Mouse (Mus musculus) small intestine, adult 2 months (tissue): ENCODE results near the gene Ranbp17. TPM values are rescaled to one million over a fixed set of nuclear protein-coding genes. Genes with fewer than 3 reads are reported as not detected.

Source experiments
- H3K27ac ChIP-seq: fragments of 200-500 bp; 2 replicates; pipeline ENCODE4 v1.5.1; 2012; ENCODE audit warnings: low read depth, low read length, control low read depth, inconsistent platforms; ENCODE audit not compliant: insufficient read depth
- H3K27me3 ChIP-seq: fragments of 200-500 bp; 2 replicates; pipeline ENCODE4 v1.6.1; 2012; ENCODE audit warnings: mild to moderate bottlenecking, moderate library complexity, low read length, inconsistent platforms; ENCODE audit not compliant: control insufficient read depth, insufficient read depth
- H3K36me3 ChIP-seq: fragments of 200-500 bp; 2 replicates; pipeline ENCODE4 v1.6.1; 2012; ENCODE audit warnings: mild to moderate bottlenecking, low read length, control low read depth, inconsistent platforms; ENCODE audit not compliant: control insufficient read depth, insufficient read depth
- H3K4me1 ChIP-seq: fragments of 200-500 bp; 2 replicates; pipeline ENCODE4 v1.6.1; 2012; ENCODE audit warnings: low read length, inconsistent platforms, mixed read lengths; ENCODE audit not compliant: control insufficient read depth, insufficient read depth, insufficient read length
- H3K4me3 ChIP-seq: fragments of 200-500 bp; 2 replicates; pipeline ENCODE4 v1.5.1; 2012; ENCODE audit warnings: low read depth, mild to moderate bottlenecking, control low read depth, inconsistent platforms, low read length, moderate library complexity
- CTCF ChIP-seq: fragments of 200-500 bp; IDR thresholded peaks from 2 replicates; pipeline ENCODE4 v1.5.1; 2012; ENCODE audit warnings: low read depth, mild to moderate bottlenecking, control low read depth, inconsistent platforms, low read length, moderate library complexity, mixed read lengths; ENCODE audit not compliant: insufficient replicate concordance, insufficient read length; ENCODE audit errors: extremely low read depth
- POLR2A ChIP-seq: fragments of 200-500 bp; IDR thresholded peaks from 2 replicates; pipeline ENCODE4 v1.6.1; 2012; ENCODE audit warnings: low read depth, mild to moderate bottlenecking, control low read depth, inconsistent platforms, low read length, moderate library complexity
- WGBS: fragments of 180-500 bp; shearing (Covaris S2); methylation state at CpG from one replicate; pipeline ENCODE4 v1.1.7; 2018; 5-methylcytosine and 5-hydroxymethylcytosine counted together
- polyA plus RNA-seq: library from polyadenylated mRNA; depleted of rRNA; stranded (reverse); fragments of >200 nt; gene quantifications from 2 replicates; pipeline ENCODE4 v1.2.3, GENCODE M21; 2012

Ranbp17 gene
- polyA plus RNA-seq, 1 experiment = 0.13 TPM

DNA sequence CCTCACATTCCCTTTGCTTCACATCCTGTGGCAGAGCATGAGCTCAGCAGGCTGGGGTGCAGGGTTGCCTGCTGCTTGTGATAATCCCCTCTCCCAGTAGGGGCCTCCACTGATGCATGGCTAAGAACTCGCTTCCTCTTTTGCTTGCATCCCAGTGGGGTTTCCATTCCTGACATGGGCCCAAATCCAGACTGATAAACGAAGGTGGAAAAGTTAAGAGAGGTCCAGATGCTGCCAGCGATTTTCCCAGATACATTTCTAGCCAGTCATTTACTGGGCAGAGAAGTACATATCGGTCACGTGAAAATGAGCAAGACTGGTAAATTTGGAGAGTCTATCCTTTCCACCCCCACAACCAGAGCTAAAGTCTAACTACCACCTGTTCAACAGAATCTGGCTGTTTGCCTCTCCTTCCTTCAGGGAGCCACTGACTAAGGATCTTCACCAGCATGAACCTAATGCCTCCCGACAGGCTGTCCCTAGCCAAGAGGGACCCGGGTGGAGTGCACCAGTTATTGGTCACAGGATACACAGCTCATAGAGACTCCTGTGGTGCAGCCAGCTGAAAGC, 176.9 kb downstream of the Ranbp17 start:
- Histone ChIP-seq H3K27me3 (no peaks in the 10 kb centered on the region), H3K4me1 (no peaks in the 10 kb centered on the region), H3K36me3 (no peaks in the 10 kb centered on the region), H3K27ac (no peak overlapping the region), H3K4me3 (no peak overlapping the region)
- TF ChIP-seq POLR2A (no peak), CTCF (no peak)
- WGBS = 53% methylated on average over 7 of the region's 7 CpGs

DNA sequence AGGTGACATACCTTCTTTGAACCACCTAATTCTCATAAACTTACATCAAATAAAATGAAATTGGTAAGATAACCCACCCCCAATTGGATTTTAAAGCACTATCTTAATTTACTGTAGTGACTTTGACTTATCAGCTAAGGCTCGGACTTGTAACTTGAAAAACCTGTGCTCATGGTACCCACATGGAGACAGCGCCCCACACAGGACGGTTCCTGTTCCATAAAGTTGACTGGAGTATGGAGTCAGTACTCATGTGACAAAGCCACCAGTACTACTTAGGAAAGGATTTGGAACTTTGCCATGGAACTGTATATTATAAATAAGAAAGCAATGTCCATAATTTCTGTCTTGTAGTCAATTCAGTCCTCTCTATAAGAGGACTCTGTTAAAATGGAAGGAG, 177.9 kb downstream of the Ranbp17 start:
- 82% methylated on average over 3 of the region's 3 CpGs for WGBS
- no peak overlapping the region for H3K4me3 ChIP-seq
- H3K27ac ChIP-seq = no peak overlapping the region

DNA sequence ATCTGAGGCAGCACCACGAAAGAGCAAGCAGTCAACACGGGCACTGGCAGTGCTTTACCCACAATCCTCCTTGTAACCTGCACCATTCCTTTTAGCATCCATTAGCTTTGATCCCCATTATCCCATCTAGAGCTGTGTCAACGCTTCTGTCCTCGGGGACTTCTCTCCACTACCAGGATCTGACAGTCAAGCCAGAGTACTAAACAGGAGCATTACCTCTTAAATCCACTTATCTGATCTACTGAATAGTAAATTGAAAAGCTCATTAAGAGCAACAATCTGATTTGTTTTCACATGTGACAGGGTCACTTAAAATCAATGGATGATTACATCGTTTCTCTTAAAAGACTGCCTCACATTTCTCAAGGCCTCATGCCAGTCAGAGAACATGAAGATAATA, 181.4 kb downstream of the Ranbp17 start:
- WGBS = 53% methylated on average over 5 of the region's 5 CpGs
- Histone ChIP-seq H3K36me3 (no peaks in the 10 kb centered on the region), H3K27ac (no peak overlapping the region), H3K27me3 (no peaks in the 10 kb centered on the region), H3K4me1 (no peaks in the 10 kb centered on the region), H3K4me3 (no peak overlapping the region)
- TF ChIP-seq POLR2A = no peak
- TF ChIP-seq CTCF = no peak

More for the DNA sequence above, 177.9 kb downstream of the Ranbp17 start:
- H3K4me1 ChIP-seq = no peaks in the 10 kb centered on the region
- TF ChIP-seq POLR2A (no peak), CTCF (no peak)
- no peaks in the 10 kb centered on the region for H3K36me3 ChIP-seq
- H3K27me3 ChIP-seq = no peaks in the 10 kb centered on the region

- TF ChIP-seq CTCF (no peak), POLR2A (no peak)
- Histone ChIP-seq H3K36me3 (no peaks in the 10 kb centered on the region), H3K27me3 (no peaks in the 10 kb centered on the region), H3K4me3 (no peak overlapping the region), H3K27ac (no peak overlapping the region), H3K4me1 (no peaks in the 10 kb centered on the region)
- WGBS = 78% methylated on average over 7 of the region's 7 CpGs
These were observed 194.4 kb downstream of the Ranbp17 start for GRCm38 (mm10) chr11:33319006-33319611.

DNA sequence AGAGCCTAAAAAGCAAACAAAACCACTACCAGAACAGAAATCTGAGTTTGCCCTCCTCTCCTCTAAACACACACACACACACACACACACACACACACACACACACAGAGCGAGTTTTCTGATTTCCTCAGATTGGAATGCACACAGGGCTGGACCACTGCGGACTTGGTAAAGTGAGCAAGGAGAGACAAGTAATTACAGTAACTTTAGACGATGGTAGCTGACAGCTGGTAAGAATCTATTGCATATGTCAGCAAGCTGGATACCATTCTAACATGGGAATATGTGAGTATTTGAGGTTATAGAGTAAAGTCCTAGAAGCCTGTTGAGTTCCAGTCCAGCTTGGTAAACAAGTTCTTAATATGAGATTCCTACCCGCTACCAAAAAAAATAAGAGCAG, 204.0 kb downstream of the Ranbp17 start:
- Histone ChIP-seq H3K36me3 (no peaks in the 10 kb centered on the region), H3K4me1 (no peaks in the 10 kb centered on the region), H3K27me3 (no peaks in the 10 kb centered on the region), H3K27ac (no peak overlapping the region), H3K4me3 (no peak overlapping the region)
- 41% methylated on average over 4 of the region's 4 CpGs for WGBS
- TF ChIP-seq CTCF (no peak), POLR2A (no peak)

- TF ChIP-seq POLR2A (no peak), CTCF (no peak)
- Histone ChIP-seq H3K4me3 (no peak overlapping the region), H3K4me1 (no peaks in the 10 kb centered on the region), H3K36me3 (no peaks in the 10 kb centered on the region), H3K27ac (no peak overlapping the region), H3K27me3 (no peaks in the 10 kb centered on the region)
- 74% methylated on average over 8 of the region's 8 CpGs for WGBS
These were observed 212.7 kb downstream of the Ranbp17 start for GRCm38 (mm10) chr11:33300859-33301258.

- no peak overlapping the region for H3K4me3 ChIP-seq
- H3K4me1 ChIP-seq = no peaks in the 10 kb centered on the region
- 79% methylated on average over 11 of the region's 11 CpGs for WGBS
- no peaks in the 10 kb centered on the region for H3K27me3 ChIP-seq
- H3K36me3 ChIP-seq = no peaks in the 10 kb centered on the region
- TF ChIP-seq CTCF = no peak
- no peak for TF ChIP-seq POLR2A
- H3K27ac ChIP-seq = no peak overlapping the region
These were observed 214.2 kb downstream of the Ranbp17 start for GRCm38 (mm10) chr11:33299371-33299770.
